Mouse (Mus musculus) adipocyte (in vitro differentiated cells): ENCODE measurements around the gene Mtm1.

Experiments used
- DNase-seq: peaks from one replicate; pipeline ENCODE4 v3.0.0-alpha.2; 2016; ENCODE audit warnings: low spot score

Mtm1 gene

DNA sequence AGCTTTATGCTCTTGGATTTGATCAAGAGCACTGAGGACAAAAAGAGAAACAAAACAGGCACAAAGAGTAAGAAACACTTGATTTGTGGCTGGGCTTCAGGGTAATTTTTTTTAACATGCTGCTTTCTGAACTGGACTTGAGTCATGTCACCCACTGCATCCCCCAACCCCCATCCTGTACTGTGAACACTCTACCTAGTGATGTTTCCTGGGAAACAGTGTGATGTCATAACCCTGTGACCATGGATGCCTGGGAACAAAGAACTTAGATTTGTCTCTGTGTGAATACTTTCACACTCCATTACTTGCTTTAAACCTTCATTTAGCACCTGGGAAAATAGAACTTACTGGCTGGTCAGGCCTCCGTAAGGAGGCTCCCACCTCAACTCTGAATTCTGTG, at the start of gene Mtm1:
Gene Mtm1 (plus strand): TSS at position 301 of the 400 bp plus-strand sequence.
- no peak for DNase-seq

DNA sequence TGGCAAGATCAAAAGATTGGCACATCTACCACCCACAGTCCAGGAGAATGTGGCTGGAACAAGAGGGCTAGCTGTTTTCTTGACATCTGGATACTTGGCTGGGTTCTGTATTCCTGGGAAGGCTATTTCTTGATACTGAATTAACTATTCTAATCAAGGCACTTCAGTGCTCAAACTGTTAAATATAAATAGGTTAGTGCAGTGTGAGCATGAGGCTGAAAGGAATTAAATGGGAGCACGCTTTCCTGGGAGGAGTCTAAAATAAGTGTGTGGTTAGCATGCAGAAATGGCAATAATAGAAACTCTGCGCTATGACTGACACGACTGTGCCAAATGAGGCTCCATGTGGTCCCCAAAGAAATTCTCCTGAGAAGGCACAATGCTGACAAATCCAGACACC, 29.0 kb upstream of the Mtm1 start:
- DNase-seq, result no peak

DNA sequence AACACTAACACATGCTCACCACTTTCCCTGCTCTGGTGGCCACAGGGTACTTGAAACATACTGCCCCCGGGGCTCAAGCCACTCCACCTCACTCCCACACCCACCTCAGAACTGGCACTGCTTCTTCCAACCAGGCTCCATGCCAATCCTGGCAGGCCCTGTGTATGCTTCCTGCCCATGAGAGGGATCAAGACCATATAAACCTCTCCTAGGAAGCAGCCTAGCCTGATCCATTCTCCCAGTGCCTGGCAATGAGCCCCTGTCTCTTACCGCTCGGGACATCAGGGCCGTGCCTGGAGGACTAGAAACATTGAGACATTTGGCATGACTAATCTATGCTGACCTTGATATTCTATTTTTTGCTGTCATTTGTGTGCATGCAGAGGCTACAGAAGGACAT, 26.9 kb upstream of the Mtm1 start:
- peak; percentile 55 for DNase-seq

DNA sequence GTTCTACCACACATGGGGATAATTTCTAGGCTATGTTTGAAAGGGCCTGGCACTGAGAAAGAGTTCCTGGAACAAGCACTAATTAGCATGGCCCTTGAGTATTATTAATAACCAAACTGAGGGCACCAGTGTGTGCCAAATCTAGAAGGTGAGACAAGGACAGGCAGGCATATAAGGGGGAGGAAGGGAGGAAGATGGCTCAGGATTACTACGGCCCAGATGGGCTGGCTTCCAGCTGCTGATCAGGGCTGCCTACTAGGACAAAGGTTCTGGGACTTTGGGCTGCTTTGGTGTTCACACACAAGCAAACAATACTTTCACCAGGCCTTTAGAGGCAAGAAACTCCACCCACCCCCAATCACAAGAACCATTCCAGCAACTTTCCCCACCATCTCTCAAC, 24.2 kb upstream of the Mtm1 start:
- peak; percentile 66 for DNase-seq

DNA sequence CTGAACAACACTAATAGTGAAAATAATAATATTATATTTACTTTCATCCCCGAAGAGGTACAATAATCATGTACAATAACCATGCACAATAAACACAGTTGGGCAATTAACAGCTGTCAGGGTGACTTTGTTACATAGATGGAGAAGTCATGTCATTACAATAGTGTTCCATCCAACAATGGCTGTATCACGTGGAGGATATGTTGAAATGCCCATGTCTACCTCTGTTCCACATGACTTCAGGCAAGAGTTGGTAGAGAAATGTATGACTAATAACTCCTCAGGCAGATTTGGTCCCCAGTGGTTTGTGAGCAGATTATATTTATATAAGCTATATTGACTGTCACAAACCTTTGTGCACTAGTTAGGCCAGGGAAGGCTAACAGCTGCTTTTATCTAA, 5.8 kb upstream of the Mtm1 start:
- DNase-seq, result no peak

DNA sequence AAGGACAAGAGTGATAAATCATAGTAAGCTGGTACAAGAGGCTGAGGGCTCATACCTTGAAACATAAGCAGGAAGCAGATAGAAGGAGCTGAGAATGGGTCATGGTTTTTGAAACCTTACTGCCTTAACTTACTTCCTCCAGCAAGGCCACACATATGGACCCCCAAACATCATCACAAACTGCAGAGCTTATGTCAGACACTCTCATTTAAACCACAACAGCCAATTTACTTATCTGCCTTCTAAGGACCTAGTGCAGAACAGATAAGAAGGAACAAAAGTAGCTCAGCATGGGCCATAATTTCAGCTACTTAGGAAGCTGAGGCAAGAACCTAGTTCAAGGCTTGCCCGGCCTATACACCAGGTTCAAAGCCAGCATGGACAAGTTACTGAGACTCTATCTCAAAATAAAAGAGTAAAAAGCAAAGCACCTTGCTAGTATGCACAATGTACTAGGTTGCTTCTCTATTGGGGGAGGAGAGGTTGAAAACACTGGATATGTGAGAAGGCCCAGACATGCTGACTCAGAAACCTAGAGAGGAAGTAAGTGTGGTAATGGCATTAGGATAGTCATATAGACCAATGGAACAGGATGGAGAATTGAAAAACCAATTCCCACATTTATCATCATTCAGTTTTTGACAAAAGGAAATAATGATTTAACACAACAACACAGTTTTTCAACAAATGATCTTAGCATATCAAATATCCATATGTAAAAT, 4.6 kb upstream of the Mtm1 start:
- no peak for DNase-seq

DNA sequence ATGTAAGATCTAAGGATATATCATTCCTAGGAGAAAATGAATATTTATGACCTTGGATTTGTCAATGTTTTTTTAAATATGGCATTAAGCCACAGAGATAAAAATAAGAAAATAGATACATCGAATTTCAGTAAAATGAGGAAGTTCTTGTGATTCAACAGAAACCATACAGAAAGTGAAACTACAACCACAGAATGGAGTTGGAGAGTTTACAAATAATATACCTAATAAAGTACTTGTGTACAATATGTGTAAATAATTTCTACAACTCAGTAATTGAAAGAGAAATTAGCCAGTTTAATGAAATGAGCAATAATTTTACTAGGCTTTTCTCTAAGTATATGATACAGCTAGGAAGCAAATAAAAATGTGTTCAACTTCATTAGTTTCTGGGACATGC, 4.0 kb upstream of the Mtm1 start:
- no peak for DNase-seq

DNA sequence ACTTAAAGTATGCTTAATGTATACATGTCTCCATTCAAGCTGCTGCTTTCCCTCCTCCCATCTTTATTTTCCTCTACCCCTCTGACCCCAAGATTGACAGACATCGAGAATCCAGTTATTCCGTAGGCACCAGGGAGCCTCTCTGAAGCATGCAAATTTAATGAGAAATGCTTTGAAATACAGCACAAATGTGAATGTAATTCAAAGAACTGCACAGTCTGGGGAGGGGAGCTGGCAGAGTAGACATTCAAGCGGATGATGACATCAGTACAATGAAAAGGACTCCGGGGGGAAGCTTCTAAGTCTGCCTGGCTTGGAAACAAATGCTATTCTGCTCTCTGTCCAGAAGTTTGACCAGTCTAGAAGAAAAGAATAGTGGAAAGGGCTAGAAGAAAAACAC, 2.3 kb downstream of the Mtm1 start:
- DNase-seq, result no peak

DNA sequence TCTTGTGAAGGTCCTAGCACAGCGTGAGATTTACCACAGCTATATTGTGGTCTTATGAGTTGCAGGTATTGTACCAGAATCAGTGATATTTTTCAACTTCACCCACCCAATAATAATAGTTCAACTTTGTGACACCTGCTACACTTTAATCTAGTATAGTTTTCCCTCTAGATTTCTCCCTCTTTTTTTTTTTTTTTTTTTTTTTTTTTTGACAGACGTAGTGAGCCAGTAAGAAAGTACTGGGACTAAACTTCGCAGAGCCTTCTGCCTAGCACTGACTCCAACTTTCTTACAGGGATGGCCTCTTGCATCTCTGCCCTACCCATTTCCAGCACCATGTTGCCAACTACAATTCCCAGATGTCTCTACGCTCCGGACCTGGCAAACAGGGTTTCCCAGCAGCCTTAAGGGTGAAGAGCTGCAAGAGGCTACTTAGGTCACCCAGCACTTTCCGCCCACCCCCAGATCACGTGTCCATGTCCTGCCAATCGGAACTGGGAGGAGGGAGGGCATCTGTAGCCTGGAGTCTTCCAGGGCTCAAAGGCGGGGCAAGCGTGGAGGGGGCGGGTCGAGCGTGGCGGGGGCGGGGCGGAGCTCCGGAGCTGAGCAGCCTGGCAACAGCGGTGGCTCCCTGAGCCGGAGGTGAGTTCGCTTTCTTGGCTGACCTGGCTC, 4.0 kb downstream of the Mtm1 start:
- DNase-seq, result peak; percentile 97

DNA sequence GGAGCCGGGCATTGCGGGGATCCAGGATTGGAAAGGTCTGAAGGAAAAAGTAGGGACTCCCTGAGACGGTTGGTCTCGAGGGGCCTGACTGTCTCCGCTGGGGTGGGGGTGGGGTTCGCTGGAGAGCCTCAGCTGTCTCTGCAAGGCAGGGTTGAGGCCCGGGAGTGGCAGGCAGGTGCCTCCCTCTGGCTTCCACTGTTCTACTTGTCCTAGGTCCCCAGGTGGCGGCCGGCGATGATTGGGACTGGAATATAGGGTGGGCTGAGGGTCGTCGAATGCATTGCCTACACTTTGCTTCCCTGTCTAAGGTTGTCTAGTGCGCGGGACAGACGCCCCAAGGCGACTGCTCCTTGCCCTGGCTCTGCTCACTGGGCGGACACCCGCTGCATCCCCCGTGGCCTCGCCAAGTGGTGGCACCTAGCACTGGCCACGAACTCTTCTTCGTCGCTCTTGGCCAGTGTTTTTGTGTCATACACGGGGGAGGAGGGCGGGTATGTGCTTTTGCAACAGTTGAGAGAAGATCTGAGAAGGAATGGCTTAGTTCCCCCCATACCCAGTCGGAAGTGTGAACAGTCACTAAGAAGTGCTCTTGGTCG, 4.6 kb downstream of the Mtm1 start:
- peak; percentile 47 for DNase-seq

DNA sequence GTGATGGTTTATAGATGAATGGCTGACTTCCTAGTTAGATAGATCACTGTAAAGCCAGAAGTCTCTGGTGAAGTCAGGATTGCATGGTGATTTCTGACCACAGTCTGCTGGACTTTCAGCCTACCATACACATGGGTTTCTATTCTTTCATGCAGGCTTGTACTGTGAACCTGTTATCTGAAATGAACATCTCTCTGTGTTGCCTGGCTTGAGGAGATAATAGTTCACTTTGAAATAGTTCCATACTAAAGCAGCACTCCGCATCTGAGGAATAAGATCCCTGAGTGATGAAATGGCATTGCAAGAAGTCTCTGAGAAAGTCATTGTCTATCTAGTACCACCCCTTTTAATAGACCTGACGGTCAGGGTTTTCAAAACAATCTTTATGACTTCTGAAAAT, 6.3 kb downstream of the Mtm1 start:
- DNase-seq, result no peak

DNA sequence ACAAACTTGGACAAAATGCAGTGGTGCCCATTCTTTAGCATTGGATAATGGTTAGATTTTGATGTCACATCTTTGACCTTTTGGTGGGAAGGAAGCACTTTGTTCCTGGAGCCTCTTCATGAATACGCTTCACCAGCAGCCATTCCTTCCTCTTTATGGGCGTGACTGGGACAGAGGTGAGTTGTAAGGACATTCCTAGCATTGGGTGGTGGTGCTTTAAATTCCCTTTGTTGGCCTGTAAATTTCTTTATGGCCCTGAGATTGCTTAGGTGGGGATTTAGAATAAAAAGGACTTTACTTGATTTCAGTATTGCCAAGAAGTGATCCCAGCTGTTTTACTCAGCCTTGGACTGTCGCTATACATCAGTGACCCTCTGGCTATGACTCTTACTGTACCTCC, 8.3 kb downstream of the Mtm1 start:
- DNase-seq, result no peak

DNA sequence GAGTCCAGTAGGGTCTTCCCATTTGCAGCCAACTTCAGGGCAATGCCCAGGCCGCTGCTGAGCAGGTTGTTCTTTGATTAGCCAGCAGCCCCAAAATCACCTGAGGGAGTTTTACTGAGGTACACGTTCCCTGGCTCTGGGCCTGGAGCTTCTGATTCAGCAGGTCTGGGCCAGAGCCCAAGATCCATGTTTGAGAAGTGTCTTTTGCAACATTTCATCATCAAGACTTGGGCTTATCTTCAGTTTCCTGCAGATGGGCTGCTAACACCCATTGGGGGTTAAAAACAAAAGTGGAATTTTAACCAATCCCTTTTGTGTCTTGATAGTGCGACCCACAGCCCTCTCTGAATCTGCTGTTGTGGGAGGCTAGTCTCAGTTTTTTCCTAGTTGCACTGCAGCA, 10.3 kb downstream of the Mtm1 start:
- DNase-seq, result no peak

DNA sequence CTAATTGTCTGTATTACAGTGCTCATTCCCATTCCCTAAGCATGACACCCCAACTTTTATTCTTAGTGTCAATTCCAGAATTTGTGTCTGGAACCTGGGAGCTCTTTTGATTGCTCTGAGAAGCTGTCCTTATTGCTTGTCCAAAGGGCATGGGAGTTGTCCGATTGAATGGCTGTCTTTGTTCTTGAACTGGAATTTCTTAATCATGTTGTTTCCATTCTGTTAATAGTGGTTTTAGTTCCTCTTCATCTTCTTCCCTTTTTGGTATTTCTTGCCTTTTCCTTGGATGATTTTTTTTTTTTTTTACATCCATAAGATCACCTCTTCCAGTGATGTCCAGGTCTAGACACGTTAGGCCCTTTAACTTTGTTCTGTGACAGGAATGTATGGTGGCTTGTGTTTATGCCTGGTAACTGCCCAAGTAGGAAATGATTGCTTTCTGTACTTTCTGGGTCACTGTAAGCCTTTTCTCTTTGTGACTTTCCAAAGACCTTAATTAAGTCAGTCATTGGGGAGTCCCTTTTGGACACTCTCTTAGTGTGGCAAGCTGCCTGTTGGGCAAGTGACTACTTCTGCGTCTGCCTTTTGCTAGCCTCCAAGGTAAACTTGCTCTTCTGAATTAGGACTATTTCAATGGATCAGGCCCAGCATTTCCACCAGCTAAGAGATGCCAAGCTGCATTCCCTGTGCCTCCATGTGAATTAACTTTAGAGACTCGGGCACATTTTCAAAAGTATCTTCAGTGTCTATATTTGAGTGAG, 12.3 kb downstream of the Mtm1 start:
- DNase-seq, result peak; percentile 30

DNA sequence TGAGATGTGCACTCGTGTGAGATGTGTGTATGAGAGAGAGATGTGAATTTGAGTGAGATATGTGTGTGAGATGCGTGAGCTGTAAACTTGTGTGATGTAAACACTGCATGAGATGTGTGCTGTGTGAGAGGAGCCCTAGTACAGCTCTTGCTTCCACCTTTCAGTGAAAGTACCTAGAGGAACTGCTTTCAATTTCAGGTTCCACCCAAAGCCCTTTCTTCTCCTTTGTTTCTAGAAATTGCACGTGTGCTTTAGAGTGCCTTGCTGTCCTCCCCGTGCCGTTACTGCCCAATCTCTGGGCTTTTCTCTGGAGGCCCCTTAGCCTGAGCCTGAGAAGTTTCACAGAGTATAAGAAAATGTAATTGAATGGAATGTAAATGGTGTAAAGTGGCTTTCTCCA, 16.3 kb downstream of the Mtm1 start:
- no peak for DNase-seq

DNA sequence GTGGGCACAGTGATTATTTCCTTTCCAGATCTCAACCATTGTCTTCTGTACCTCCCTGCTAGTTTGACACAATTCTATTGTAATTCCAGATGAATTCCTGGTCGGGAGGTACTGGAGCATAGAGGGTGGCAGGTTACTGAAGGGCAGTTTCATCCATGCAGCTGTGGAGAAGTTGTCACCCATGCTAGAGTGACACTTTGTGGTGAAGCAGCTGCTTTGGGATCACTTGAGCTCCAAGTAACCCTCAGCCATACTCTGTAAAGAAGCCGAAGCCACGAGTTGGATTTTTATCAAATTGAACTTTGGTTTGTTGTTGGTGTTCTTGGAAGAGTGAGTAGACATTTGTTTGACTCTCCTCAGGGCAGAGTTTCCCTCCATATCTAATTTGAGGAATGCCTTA, 17.6 kb downstream of the Mtm1 start:
- no peak for DNase-seq

DNA sequence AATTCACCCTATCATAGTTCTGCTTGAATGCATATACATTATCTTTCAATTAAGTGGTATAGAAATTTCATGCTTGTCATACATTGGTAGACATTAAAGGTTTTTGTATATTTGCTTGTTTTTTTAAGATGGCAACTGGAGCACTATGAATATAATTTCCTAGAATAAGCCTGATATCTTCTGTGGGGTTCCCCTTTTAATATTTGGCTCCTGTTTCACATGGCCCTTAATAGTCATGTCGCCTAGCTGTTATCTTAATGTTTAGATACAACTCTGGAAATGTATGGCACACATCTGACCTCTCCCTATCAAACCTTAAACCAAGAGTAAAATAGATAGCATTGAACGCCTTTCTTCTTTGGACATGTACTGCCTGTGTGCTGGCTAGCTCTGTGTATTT, 20.3 kb downstream of the Mtm1 start:
- DNase-seq, result no peak

DNA sequence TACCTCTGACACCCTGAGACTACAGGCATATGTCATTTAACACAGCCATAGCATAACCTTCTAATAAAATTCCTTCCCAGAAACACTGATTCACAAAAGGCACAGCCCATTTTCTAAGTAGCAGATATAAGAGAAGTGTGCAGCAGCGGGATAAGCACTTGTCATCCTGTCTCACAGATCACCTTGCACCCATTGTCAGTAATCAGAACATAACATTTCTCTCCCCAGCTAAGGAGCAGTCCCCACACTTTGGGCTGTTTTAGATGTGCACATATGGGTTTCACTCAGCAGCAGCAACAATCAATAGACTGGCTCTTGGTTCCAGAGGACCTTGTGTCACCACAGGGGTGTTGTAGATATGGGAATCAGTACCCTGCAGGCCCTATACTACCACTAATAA, 45.9 kb downstream of the Mtm1 start:
- DNase-seq, result no peak

DNA sequence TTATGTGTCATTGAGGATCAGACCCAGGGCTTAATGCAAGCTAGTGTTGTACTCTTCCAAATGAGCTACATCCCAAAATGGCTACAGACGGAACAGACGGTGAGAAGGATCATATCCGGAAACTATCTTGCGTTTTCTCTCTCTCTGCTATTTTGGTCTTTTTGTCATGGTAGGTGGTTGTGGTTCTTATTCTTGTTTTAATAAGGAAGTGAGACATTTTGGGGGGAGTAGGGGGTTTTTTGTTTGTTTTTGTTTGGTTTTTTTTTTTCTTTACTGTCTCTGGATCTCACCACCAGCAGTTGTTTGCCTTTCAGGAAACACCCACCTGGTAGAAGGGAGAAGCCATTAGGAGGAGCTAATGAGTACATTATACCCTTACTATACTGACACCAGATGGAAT, 50.3 kb downstream of the Mtm1 start:
- DNase-seq, result no peak

DNA sequence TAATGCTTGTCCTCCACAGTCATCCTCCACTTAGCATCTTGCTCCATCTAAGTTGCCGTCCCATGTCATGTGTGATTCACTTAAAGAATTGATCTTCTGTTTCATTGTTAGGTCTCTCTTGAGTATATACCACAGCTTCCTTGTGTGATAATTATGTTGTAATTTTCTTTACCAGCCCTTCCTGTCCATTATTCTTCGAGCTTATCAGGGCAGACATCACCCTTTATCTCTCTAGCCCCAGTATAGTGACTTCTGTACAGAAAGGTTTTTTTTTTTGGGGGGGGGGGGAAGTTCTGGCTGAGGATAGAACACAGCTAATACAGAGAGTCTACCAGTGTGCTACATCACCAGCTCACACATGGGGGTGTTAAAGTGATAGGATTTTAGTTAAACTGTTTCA, 53.7 kb downstream of the Mtm1 start:
- DNase-seq, result no peak

DNA sequence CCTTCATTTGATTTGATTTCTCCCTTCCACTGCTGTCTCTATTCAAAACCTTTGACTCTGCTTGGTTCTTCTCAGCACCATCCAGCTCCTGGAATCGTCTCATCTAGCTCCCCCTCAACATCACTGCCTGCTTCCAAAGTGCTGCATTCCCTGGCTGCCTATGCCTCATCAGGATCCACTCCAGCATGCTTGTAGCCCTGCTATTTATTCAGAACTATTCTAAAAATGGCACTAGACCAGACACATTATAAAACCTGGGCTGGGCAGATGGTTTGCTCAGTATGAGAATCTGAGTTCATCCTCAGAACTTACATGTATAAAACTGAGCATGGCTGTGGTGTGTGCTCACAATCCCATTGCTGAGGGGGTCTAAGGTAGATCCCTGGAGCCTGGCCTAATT, 58.4 kb downstream of the Mtm1 start:
- no peak for DNase-seq

DNA sequence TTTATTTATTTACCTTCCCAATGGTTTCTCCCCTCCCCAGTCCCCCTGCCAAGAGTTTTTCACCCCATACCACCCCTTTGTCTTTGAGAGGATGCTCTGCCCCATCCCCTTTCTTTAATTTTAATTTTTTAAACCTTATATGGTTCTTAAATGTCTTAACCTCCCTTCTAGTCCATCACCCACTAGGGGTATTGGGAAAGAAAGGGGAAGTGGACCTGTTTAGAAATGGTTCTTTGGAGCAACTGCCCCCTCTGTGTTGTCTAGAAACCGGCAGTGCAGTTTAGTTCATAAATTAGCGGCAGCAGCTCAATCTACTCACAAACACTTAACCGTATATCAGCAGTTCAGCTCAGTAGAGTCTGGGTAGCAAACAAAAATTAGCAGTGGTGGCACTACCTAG, 63.6 kb downstream of the Mtm1 start:
- no peak for DNase-seq

DNA sequence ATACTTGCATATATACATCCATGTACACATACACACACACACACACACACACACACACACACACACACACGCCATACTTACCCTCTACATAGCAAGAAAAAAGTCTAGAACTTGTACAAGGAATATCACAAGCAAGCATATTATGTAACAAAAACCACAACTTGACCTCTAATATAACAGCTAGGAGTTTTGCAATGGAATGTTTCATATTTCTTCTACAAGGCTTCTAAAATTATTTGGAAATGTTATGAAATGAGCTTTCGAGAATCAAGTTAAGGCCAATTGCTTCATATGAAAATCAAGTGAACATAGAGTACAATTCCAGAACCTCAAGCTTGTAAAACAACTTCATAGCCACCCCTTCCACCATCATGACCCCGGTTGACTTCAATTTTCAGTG, 74.9 kb downstream of the Mtm1 start:
- peak; percentile 72 for DNase-seq
